7 mouse cellular contexts compared by ENCODE assay signal in the genomic region with DNA sequence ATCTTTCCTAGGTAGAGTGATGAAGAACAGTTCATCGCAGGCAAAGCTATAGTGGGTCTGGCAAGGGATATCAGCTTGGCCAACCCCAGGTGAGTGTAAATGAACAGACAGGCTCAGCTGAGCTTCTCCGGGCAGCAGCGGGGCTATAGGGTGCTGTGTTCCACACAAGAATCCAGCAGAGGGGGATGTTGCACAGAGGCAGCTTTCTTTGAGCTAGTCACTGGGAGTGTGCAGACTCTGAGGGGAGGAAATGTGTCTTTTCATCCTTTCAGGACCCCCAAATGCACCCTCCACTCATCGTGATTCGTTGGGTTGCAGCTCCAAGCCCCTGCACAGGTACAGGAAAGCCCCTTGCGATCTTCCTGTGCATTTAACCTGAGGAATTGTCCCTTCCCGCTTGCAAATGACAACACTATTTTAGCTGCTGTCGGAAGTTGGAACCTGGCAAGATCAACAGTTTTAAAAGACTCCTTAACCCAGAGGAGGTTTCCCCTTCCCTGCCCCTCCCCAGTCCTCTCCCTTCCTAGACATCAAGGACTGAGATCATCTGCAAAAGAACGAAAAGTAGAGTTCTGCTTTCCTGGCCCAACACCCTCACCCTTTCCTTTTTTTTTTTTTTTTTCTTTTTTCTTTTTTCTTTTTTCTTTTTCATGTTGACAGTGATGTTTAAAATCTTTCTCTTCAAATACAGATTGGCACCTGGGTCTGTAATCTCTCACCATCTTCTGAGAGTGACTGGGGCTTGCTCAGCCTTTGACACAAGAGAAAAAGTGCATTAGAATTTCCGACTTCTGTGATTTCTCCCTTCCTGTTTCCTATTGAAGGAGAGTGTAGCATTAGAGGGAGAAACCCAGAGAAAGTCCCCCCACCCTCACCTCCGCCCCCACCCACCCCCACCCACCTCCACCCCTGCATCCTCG.
DNase-seq lines count a peak whose midpoint lies in the region; ATAC-seq and TF ChIP-seq lines count a peak whose summit lies in the region.

No protein-coding gene starts in this region.

- ATAC-seq in common myeloid progenitor, adult 5-6 weeks (replicated peaks; ENCODE audit: low read depth, poor library complexity, severe bottlenecking), result peak; percentile 95
- ATAC-seq in midbrain, embryonic 13.5 days, result peak; percentile 88

- H3K36me3 ChIP-seq in midbrain, embryonic 13.5 days, result no peaks in the 10 kb centered on the region
- no peaks in the 10 kb centered on the region for H3K36me3 ChIP-seq in spleen, adult 2 months (ENCODE audit: control insufficient read depth, insufficient read depth, low read length)

- H3K27ac ChIP-seq in midbrain, embryonic 13.5 days, result no peak overlapping the region
- no peak overlapping the region for H3K27ac ChIP-seq in spleen, adult 2 months (ENCODE audit: insufficient read depth, low read length)

- intact Hi-C loops in left cerebral cortex, postnatal 25 days (cut with DNase I), result loop anchor here (2.0 to 5.0 kb wide), 4 partner anchors 194 to 916 kb away; no protein-coding TSS in a partner anchor

- H3K4me1 ChIP-seq in midbrain, embryonic 13.5 days (replicated peaks), result no peaks in the 10 kb centered on the region
- peaks cover 2% of the 10 kb centered on the region; the same call in 1 of the 2 replicates for H3K4me1 ChIP-seq in spleen, adult 2 months (ENCODE audit: control insufficient read depth, insufficient read depth, insufficient read length)

- H3K27me3 ChIP-seq in midbrain, embryonic 13.5 days, result peaks cover 6% of the 10 kb centered on the region; the same call in 1 of the 2 replicates
- H3K27me3 ChIP-seq in spleen, adult 2 months (ENCODE audit: control insufficient read depth, insufficient read depth, low read length), result no peaks in the 10 kb centered on the region

- TF ChIP-seq POLR2A in spleen, adult 2 months (IDR thresholded peaks at IDR 0.05; ENCODE audit: low read depth, low read length), result no peak

- 37% methylated on average over 12 of the region's 12 CpGs for WGBS in midbrain, embryonic 13.5 days
- 34% methylated on average over 12 of the region's 12 CpGs for WGBS in spleen, adult 2 months

- no peak overlapping the region for H3K4me3 ChIP-seq in midbrain, embryonic 13.5 days (replicated peaks)
- H3K4me3 ChIP-seq in spleen, adult 2 months (ENCODE audit: extremely low read depth, insufficient read depth, insufficient read length), result no peak overlapping the region

- H3K9me3 ChIP-seq in midbrain, embryonic 13.5 days, result no peaks in the 10 kb centered on the region

- H3K9ac ChIP-seq in midbrain, embryonic 13.5 days (replicated peaks), result no peak overlapping the region

- DNase-seq in adrenal gland, adult (ENCODE audit: inconsistent age in 2 of 2, low spot score in 1 of 2), result peak; percentile 59 to 84
- DNase-seq in gastrocnemius, postnatal 10 days, result peak; percentile 67
- DNase-seq in kidney, adult 11 months, result peak; percentile 19
- peak; percentile 72 to 78 for DNase-seq in left cerebral cortex, postnatal 25 days (ENCODE audit: low spot score in 2 of 2)
- peak in 1 of 2 experiments; percentile 30 for DNase-seq in spleen, adult 2 months (ENCODE audit: low read depth in 1 of 2, low spot score in 2 of 2)

- no peak overlapping the region for H3K4me2 ChIP-seq in midbrain, embryonic 13.5 days (replicated peaks)

- TF ChIP-seq CTCF in spleen, adult 2 months (IDR thresholded peaks at IDR 0.05; ENCODE audit: extremely low read depth, insufficient read depth, insufficient read length, insufficient replicate concordance), result peak; percentile 39; the same call in 1 of the 2 replicates
